Mouse (Mus musculus) erythroblast, embryonic 14.5 days (primary cell): Measurements from ENCODE around the gene Ankrd52.

Source experiments
- GATA1 ChIP-seq: IDR thresholded peaks from 2 replicates; pipeline ENCODE4 v1.6.1; 2012; ENCODE audit warnings: low read length, inconsistent platforms, mixed read lengths
- TAL1 ChIP-seq: IDR thresholded peaks from 3 replicates; pipeline ENCODE4 v1.6.1; 2012; ENCODE audit warnings: low read length, inconsistent platforms, mixed read lengths

DNA sequence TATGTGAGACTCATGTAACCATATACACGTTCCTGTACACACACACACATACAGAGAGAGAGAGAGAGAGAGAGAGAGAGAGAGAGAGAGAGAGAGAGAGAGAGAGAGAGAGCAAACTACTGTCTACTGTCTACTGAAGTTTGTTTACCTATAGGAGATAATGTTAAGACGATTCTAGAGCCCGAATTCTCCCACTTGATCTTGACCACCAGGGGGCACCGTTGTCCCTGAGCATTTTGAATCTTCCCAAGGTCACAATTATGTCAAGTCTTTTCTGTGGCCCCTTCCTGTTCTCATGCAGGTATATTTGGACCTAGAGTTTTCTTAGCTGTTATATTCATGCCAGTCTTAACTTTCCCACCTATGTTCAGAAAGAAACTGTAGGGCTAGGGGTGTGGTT lies 41.3 kb upstream of the Ankrd52 start:
- no peak for TF ChIP-seq TAL1
- TF ChIP-seq GATA1, result no peak
